Mouse (Mus musculus): ENCODE data around the gene Serpind1.

Gene Serpind1

DNA sequence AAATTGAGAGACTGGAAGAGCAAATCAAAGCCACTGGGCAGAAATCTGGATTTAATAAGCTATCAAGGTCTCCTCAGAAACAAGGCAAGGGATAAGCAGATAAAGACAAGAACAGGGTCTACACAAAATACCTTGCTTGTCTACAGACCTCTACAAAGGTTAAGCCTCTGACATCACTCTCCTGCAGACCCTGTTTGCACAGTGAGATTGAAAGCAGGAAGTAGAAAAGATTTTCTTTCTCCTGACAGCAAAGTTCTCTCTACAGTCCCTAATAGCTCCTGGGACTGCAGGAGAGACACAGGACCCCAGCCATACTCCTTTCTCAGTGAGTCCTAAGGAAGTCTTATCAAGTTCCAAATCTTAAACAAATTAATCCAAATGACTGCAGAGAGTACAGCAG is 3.4 kb downstream of the Serpind1 start:
- no peak for TF ChIP-seq GATA4 (IDR thresholded peaks at IDR 0.05; ENCODE audit: insufficient replicate concordance, low read length)

- no peak for TF ChIP-seq GATA4 (IDR thresholded peaks at IDR 0.05; ENCODE audit: insufficient replicate concordance, low read length)
Measured at GRCm38 (mm10) chr16:17336089-17336488, 4.9 kb downstream of the Serpind1 start.

- TF ChIP-seq GATA4 (IDR thresholded peaks at IDR 0.05; ENCODE audit: insufficient replicate concordance, low read length), result no peak
Measured at GRCm38 (mm10) chr16:17339701-17340100, 8.5 kb downstream of the Serpind1 start.

DNA sequence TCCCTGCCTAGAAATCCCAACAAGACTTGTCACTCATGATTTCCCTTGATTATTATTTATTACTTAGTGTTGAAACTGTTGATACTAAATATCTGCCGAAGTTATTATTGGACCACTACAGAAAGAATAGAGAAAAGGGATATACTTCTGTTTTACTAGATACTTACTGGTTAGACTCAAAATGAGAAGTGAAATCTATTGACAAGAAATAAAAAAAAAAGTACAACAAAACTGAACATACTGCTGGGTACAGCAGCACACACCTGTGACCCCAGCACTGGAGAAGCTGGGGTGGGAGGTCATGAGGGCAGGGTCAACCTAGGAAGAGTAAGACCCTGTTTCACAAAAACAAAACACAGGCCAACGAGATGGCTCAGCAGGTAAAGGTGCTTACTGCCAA is 9.5 kb downstream of the Serpind1 start:
- no peak for TF ChIP-seq GATA4 (IDR thresholded peaks at IDR 0.05; ENCODE audit: insufficient replicate concordance, low read length)

DNA sequence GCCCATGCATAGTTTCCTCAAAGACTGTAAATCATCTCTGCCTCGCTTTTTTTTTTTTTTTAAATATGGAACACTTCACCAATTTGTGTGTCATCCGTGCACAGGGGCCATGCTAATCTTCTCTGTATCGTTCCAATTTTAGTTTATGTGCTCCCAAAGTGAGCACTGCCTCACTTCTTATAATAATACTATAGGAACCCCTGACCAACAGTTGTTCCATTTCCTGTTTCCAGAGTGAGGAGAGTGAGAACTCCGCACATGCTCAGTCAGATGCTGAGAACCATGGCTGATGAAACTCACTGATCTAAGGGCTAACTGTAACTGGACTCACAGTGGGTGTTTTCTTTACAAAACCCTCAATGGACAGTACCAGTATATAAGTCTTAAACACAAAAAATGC is 10.7 kb downstream of the Serpind1 start:
- TF ChIP-seq GATA4 (IDR thresholded peaks at IDR 0.05; ENCODE audit: insufficient replicate concordance, low read length), result no peak

- TF ChIP-seq GATA4 (IDR thresholded peaks at IDR 0.05; ENCODE audit: insufficient replicate concordance, low read length), result peak; percentile 35; the same call in 1 of the 2 replicates
Measured at GRCm38 (mm10) chr16:17345141-17345812, 14.1 kb downstream of the Serpind1 start.

DNA sequence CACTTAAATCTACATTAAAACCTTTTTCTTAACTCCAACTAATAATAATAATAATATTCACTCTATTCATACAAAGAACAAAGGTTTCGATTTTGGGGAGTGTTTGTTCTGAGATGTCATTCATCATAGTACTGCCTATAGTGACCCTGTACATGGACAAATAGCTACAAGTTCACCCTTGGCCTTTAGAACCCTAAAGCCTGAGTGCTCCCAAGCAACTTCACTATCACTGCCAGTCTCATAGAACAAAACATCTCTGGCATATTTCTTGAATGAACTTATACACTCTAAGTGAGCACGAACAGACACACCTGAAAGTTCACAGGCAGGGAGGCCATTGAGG is 14.6 kb downstream of the Serpind1 start:
- TF ChIP-seq GATA4 (IDR thresholded peaks at IDR 0.05; ENCODE audit: insufficient replicate concordance, low read length), result no peak

GRCm38 (mm10) chr16:17346766-17347165 is 15.6 kb downstream of the Serpind1 start:
- TF ChIP-seq GATA4 (IDR thresholded peaks at IDR 0.05; ENCODE audit: insufficient replicate concordance, low read length), result no peak

GRCm38 (mm10) chr16:17356031-17356430 is 24.9 kb downstream of the Serpind1 start:
- TF ChIP-seq GATA4 (IDR thresholded peaks at IDR 0.05; ENCODE audit: insufficient replicate concordance, low read length), result no peak

DNA sequence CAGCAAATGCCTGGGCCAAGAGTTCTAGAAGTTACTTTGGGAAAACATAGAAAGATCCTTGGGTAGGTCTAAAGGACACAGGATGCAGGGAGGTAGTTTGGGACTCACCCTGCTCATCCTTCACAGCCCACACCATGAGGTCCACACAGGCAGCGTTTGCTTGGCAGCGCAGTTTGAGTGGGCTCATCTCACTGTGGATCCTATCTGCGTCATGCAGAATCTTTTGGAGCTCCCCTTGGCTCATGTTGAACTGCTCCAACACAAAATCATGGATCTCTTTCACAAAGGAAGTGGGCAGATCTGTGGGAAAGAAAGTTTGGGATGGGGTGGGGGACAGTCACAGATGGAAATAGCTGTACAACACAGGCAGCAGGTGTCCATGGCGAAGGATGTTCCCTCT is 27.6 kb downstream of the Serpind1 start:
- TF ChIP-seq GATA4 (IDR thresholded peaks at IDR 0.05; ENCODE audit: insufficient replicate concordance, low read length), result no peak

GRCm38 (mm10) chr16:17382306-17382705 is 51.1 kb downstream of the Serpind1 start:
- TF ChIP-seq GATA4 (IDR thresholded peaks at IDR 0.05; ENCODE audit: insufficient replicate concordance, low read length), result no peak

DNA sequence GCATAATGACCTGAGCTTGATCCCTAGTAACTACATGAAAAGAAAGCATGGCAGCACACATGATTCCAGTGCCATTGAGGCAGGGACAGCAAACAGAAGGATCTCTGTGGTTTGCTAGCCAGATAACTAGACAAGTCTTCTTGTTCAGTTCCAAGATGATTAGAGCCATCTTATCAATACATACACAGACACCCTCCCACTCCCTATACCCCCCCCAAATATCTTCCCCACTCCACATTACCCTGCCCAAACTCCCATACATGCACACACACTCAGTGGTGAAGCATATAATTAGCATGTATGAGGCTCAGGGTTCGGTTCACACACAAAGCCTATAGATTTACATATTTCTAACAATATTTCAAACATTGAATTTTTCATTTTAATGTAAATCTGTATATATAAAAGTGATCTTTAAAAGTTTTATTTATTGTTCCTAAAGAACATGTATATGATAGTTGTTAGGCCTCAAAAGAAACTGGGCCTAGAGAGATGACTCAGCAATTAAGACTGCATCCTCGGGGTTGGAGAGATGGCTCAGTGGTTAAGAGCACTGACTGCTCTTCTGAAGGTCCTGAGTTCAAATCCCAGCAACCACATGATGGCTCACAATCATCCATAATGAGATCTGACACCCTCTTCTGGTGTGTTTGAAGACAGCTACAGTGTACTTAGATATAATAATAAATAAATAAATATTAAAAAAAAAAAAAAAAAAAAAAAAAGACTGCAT is 52.6 kb downstream of the Serpind1 start:
- TF ChIP-seq GATA4 (IDR thresholded peaks at IDR 0.05; ENCODE audit: insufficient replicate concordance, low read length), result no peak

GRCm38 (mm10) chr16:17392784-17393183 is 61.6 kb downstream of the Serpind1 start:
- TF ChIP-seq GATA4 (IDR thresholded peaks at IDR 0.05; ENCODE audit: insufficient replicate concordance, low read length), result no peak

Data from liver, adult (tissue).